Mouse (Mus musculus): ENCODE data around the gene Hprt.
"Not testable (repeated sequence)": the region's sequence is repeated elsewhere in the genome, so short reads cannot be mapped to it uniquely, and the experiment has no call there.

The Hprt gene

DNA sequence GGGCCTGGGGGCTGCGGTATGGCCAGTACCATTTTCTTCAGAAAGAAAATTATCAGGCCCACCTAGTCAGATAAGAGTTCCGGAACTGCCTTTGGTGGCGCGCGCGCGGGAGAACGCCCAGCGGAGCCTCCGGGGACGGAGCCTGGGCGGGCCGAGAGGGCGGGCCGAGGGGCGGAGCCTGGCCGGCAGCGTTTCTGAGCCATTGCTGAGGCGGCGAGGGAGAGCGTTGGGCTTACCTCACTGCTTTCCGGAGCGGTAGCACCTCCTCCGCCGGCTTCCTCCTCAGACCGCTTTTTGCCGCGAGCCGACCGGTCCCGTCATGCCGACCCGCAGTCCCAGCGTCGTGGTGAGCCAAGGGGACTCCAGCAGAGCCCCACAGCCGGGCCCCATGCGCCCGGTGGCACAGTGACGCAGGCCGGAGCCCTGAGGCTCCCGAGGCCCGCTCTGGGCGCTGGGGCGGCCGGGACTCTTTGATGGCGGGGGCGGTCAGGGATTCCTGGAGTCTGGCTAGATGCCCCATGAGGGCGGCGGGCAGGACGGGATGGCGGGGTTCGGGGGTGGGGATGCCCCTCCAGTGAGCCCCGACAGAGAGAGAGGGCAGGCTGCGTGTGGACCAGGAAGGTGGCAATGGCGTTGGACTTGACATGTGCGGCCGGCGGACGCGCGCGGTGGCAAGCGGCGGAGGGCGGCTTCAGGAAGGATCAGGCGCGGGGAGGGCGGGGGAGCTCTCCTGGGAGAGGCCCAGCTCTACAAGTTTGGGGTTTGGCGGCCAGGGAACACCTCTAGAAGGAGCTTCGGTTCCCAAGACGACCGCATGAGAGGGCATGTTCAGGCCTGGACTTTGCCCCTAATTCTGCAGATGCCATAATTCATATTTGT lies at the start of gene Hprt:
Gene Hprt (plus strand): TSS at position 233 of the 879 bp plus-strand sequence.
- DNase-seq (ENCODE audit: extremely low read depth, low read depth) = peak; percentile 56

DNA sequence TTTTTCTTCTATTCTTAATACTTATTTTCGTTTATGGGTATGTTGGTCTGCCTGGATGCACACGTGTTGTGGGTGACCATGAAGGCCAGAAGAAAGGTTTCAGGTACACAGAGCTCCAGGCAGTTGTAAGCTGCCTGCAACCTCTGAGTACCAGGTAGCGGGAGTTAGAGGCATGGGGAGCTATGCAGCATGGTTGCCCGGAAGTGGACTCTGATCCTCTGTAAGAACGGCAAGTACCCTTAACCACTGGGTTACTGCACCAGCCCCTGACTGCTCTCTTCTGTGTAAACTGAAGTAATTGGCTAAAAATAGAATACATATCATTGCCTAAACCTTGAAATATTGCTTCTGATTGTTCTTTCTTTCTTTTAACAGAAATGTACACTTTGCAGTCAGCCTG lies 42.4 kb upstream of the Hprt start:
- no peak for DNase-seq (ENCODE audit: extremely low read depth, low read depth)

DNA sequence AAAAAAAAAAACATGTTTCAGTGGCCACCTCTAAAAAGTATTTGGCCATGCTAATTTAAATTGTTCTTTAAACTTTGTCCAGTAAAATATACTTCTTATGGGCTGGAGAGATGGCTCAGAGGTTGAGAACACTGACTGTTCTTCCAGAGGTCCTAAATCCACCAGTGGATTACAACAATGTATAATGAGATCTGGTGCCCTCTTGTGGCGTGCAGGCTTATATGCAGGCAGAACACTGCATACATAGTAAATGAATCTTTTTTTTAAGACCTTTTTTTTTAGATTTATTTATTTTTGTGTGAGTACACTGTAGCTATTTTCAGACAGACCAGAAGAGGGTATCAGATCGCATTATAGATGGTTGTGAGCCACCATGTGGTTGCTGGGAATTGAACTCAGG lies 38.2 kb upstream of the Hprt start:
- no peak for DNase-seq (ENCODE audit: extremely low read depth, low read depth)

DNA sequence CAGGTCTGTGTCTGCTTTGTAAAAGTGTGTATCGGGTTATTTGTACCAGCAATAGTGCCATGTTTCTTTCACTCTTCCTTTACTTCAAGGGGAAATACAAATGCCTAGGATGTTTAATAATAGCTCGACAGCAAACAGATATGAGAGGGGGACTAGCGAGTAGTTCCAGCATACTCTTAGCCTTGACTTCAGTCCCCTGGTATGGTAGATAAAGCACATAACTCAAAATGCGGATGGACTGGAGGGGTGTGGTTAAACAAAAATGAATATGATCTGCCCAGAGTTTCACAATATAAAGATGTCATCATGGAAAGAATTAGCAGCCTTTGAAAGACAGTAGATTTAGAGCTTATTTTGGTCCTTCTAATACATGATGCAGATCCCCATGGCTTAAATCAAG lies 31.0 kb upstream of the Hprt start:
- DNase-seq (ENCODE audit: extremely low read depth, low read depth) = no peak

DNA sequence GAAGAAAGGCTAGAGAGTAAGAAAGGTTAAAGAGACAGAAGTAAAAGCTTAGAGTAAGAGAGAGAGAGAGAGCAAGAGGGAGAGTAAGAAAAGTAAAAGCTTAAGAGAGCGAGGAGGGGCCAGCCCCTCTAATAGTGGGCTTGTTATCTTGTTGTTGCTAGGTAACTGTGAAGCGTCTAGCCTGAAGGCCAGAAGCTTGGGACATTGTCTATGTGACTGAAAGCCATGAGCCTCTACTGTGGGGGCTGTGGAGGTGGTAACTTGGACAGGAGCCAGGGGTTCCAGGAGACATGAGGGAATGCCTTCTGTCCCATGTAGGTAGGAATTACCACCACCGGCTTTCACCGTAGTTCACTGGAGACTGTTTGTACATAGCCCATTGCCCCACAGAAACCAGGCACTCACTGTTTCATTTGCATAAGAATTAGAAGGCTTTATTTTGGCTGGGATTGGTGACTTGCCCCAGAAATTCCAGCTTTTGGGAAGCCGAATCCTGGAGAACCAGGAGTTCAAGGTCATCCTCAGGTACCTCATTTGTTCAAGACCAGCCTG lies 26.3 kb upstream of the Hprt start:
- DNase-seq (ENCODE audit: extremely low read depth, low read depth) = no peak

DNA sequence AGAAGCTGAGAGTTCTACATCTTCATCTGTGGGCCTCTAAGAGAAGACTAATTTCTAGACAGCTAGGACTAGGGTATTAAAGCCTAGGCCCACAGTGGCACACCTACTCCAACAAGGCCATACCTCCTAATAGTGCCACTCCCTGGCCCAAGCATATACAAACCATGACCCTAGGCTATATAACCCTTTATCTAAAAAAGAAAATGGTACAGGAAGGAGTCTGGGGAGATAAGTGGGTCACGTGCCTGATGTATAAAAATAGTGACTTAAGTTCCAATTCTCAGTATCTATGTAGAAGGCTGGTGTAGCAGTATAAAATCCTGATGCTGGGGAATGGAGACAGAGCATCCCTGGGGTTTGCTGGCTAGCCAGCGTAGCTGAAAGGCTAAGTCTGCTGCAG lies 22.8 kb upstream of the Hprt start:
- DNase-seq (ENCODE audit: extremely low read depth, low read depth) = no peak

DNA sequence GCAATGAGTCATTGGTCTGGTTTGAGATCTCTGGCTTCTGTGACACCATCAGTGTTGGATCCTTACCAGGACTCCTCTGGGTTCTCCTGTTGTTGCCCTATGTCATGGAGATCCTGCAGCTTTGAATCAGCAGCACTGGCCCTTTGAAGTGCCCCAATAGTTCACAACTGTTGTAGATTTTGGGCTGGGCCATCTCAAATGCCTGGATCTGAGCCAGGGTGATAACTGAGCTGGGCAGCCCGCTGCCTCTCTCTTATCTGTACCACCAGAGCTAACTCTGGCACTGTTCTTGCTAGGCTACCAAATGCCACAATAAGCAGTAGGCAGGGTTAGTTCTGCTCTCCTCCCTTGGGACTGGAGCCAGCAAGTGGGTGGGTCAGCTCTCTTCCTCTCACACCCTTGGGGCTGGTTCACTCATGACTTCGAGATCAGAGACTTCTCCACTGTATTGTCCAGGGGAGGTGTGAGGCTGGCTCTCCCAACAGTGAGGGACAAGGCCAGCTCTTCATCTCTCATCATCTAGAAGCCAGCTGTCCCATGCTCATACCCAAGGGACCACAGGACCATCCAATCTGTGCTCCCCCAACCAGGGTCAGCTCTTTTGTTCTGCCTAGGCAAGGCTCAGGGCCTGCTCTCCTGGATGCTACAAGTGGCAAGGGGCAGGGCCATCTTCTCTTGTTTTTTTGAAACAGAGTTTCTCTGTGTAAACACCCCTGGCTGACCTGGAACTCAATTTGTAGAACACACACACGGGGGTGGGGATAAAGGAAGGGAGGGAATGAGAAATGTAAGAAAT lies 16.5 kb upstream of the Hprt start:
- peak; percentile 84 for DNase-seq (ENCODE audit: extremely low read depth, low read depth)

DNA sequence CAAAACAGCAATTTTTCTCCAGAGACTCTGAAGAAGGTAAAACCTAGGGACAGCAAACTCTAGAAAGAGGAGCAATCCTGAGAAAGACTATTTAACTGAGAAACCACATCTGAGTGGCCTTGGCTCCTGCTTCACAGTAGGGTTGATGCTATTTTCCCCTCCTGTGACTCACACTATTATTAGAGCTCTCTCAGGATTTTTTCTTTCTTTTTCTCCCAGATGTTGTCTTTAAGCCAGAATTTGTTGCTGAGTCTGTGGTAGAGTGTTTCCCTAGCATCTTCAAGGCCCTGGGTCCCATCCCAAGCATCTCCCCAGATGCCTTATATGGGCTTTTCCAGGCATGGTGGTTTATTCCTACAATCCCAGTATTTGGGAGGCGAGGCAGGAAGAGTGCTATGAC lies 15.8 kb upstream of the Hprt start:
- no peak for DNase-seq (ENCODE audit: extremely low read depth, low read depth)

DNA sequence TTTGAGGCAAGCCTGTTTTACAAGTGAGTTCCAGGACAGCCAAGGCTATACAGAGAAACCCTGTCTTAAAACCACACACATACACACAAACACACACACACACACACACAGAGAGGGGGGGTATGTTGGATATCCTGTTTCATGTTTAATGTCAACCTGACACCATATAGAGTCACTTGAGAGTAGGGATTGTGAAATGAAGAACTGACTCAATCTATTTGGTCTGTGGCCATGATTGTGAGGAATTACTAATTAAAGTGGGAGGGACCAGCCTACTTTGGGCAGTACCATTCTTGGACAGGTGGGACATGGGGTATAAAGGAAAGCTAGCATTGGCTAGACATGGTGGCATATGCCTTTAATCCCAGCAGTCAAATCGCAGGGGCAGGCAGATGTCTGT lies 15.3 kb upstream of the Hprt start:
- no peak for DNase-seq (ENCODE audit: extremely low read depth, low read depth)

DNA sequence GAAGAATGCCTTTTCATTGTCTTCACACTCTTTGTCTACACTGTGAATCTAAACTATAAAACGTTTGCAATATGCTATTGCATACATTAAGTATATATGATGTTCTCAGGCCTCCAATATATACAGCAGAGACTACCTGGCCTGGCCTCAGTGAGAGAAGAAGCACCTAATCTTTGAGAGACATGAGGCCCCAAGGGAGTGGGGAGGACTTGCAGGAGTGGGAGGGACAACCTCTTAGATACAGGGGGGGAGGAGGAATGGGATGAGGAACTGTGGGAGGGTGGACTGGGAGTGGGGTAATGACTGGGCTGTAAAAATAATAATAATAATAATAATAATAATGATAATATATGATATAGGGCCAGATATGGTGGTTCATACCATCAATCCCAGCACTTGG lies 9.4 kb upstream of the Hprt start:
- DNase-seq (ENCODE audit: extremely low read depth, low read depth) = no peak

DNA sequence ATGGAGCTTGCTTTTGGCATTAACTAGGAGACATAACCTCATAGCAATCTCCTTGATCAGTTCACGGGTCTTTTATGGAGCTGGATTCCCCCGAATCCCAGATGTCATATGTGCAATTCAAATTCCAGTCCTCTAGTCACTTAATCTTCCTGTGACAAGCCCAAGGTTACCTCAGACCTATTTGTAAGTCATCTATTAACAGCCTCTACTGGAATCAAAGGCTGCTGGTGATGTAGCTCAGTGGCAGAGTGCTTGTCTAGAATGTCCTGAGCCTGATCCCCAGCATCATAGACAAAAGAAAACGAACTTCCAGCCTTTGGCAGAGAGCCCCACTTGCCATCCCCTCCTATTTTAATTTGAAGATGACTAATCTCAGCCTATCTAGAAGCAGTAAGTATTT lies 6.6 kb upstream of the Hprt start:
- no peak for DNase-seq (ENCODE audit: extremely low read depth, low read depth)

DNA sequence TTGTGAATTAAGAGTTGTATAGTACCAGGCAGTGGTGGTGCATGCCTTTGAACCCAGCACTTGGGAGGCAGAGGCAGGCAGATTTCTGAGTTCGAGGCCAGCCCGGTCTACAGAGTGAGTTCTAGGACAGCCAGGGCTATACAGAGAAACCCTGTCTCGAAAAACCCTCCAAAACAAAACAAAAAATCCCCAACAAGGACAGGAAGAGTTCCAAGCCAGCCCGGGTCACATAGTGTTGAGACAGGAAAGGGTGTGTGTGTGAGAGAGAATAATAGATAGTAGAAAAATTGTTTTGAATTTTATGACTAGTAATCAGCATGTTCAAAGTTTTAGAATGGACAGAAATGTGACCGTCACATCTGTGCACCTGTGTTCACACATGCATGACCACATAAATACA lies 6.8 kb downstream of the Hprt start:
- not testable (repeated sequence) for DNase-seq (ENCODE audit: extremely low read depth, low read depth)

DNA sequence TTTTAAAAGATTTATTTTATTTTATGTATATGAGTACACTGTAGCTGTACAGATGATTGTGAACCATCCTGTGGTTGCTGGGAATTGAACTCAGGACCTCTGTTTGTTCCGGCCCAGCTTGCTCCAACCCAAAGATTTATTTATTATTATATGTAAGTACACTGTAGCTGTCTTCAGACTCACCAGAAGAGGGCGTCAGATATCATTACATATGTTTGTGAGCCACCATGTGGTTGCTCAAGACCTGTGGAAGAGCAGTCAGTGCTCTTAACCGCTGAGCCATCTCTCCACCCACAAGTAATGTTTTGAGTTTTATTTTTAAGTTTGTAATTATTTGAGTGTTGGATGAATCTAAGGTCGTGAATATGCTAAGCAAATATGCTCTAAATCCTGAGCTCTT lies 16.9 kb downstream of the Hprt start:
- DNase-seq (ENCODE audit: extremely low read depth, low read depth) = not testable (repeated sequence)

DNA sequence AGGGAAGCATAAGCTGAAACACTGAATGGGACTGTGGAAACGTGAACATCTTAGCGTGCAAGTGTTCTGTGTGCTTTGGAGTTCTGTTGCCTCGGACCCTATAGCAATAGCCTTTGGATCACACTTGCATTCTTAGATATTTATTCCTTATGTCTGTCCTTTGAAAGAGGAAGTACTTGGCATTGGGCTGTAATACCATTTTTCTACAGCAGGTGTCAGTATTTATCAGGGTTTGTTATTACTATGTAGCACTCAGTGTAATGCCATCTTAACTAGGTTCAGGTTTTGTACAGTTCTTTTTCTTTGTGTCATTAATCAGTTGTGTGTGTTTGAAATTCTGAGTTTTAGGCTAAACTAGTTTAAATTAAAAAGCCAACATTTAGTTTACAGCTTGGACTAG lies 18.1 kb downstream of the Hprt start:
- peak; percentile 73 for DNase-seq (ENCODE audit: extremely low read depth, low read depth)

DNA sequence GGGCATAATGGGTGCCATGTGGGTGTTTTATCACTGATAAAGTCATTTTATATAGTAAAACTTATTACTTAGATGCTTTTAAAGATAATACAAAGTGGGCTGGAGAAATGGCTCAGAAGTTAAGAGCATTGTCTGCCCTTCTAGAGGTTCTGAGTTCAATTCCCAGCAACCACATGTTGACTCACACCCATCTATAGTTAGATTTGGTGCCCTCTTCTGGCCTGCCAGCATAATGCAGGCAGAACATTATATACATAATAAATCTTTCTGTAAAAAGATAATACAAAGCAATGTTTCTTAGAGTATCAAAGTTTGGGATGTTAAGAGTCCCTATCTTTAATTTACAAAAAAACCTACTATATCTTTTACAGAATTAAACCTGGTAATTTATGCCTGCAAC lies 27.6 kb downstream of the Hprt start:
- no peak for DNase-seq (ENCODE audit: extremely low read depth, low read depth)

DNA sequence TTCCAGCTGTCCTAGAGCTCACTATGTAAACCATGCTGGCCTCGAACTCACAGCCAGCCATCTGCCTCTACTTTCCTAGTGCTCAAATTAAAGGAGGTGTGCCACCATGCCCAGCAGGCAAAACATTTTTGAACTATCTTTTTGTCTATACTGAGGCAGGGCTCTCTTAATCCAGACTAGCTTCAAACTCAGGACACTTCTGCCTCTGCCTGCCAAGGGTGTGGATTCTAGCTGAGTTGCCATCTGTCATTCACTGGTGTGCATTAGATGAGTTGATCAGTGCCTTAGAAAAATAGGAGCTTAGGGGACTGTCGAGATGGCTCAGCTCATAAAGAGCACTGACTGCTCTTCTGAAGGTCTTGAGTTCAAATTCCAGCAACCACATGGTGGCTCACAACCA lies 35.1 kb downstream of the Hprt start:
- no peak for DNase-seq (ENCODE audit: extremely low read depth, low read depth)

DNA sequence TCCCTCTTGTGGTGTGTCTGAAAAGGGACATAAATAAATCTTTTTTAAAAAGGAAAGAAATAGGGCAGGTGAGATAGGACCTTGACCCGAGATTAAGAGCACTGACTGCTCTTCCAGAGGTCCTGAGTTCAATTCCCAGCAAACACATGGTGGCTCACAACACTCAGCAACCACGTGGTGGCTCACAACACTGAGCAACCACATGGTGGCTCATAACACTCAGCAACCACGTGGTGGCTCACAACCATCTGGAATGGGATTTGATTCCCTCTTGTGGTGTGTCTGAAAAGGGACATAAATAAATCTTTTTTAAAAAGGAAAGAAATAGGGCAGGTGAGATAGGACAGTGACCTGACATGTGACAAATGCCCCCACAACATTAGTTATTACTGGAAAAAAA lies 36.3 kb downstream of the Hprt start:
- not testable (repeated sequence) for DNase-seq (ENCODE audit: extremely low read depth, low read depth)

DNA sequence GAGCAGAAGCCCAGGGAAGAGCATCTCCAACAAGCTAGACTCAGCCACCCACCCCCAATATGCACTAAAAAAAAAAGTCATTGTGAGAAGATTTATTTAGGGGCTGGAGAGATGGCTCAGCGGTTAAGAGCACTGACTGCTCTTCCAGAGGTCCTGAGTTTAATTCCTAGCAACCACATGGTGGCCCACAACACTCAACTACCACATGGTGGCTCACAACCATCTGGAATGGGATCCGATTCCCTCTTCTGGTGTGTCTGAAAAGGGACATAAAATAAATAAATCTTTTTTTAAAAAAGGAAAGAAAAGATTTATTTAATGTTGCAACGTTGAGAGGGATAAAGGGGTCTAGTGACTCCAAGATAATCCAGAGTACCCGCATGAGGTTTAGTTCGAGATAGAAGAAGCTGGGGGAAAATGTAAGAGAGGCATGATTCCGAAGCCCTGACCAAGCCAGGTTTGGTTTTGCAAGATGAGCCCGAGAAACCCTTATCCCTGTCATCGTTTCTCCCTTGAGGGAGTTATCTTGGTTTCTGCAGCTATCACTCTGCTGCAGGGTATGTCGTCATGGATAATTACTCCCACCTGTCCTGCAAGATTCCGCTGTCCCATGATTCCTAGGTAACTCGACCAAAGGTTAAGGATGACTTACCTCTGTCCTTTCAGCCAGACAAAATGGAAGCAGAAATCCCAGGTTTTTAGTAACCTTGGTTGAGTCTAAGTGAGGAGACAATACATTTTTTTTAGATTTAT lies 37.7 kb downstream of the Hprt start:
- DNase-seq (ENCODE audit: extremely low read depth, low read depth) = no peak

DNA sequence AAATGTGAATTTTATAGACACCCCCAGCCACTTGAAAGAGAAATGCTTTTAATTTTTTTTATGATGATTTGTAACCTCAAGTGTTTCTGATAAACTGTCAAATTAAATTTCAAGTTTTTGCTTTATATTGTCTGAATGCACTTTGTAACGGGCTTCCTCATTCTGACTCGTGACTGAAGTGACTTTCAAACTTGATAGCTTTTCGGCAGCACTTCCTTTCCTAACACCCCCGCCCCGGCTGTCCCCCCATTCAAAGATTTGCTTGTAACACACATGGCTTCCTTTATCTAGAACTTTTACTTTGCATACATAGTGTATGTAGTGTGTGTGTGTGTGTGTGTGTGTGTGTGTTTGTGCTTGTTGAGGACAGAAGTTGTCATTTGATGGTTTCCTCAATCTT lies 41.6 kb downstream of the Hprt start:
- no peak for DNase-seq (ENCODE audit: extremely low read depth, low read depth)

DNA sequence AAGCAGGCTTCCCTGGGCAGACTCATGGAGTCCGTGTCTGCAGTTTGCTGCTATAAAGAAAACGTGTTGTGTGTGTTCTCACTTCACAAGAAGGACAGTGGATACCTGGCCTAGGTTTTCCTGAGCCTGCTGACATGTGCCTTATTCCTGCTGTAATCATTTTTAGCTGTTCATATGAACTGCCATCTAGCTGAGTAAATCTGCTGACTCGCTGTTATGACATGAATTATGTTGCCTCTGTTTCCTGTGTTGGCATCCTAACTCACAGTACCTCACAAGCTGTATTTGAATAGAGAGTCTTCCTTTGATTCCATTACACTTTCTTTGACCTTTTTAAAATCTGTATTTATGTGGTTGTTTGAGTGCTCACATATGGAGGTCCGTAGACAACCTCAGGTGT lies 50.3 kb downstream of the Hprt start:
- DNase-seq (ENCODE audit: extremely low read depth, low read depth) = no peak

DNA sequence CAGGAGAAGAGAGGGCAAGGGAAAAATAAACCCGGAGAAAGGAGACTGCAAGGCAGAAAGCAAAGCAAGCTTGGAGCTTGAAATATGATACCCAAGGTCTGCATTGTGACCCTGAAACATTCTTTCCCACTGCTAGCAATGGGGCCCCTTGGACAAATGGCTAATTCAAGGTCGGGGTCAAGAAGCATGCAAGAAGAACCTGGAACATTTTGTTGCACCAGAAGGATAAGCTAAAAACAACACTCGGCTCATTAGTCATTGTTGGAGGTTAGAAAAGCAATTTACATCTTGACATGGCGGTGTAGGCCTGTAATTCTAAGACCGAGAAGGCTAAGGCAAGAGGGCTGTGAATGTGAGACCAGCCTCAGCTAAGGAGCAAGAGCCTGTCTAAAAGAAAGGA lies 51.7 kb downstream of the Hprt start:
- DNase-seq (ENCODE audit: extremely low read depth, low read depth) = no peak

DNA sequence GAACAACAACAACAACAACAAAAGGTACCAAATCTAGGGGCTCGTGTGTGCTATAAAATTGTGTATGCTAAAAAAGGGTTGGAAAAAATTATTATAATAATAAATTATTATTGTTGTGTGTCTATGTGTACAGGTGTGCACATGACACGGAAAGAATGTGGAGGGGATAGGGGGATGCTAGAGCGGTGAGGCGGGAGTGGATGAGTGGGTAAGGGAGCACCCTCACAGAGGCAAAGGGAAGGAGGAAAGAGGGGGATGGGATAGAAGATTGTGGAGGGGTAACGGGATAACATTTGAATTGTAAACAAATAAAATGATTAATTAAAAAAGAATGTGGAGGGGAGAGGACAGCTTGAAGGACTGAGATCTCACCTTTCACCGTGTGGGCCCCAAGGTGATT lies 52.2 kb downstream of the Hprt start:
- DNase-seq (ENCODE audit: extremely low read depth, low read depth) = no peak

All from MEL-GATA-1-ER (cell line).